In genomic region chr17:29491591-29492268, GRCm38 (mm10) we compare ENCODE assay signal across 9 mouse cellular contexts. TPM values are rescaled to one million over a fixed set of nuclear protein-coding genes. Genes with fewer than 3 reads are reported as not detected.
DNase-seq lines count a peak whose midpoint lies in the region; ATAC-seq and TF ChIP-seq lines count a peak whose summit lies in the region.
"Had no signal": no experiment of that assay in that cellular context is flagged by ENCODE, and none has a peak within 500 bp of the region (broad histone marks: within the 10 kb centered on the region; RNA-seq: fewer than 3 reads in every experiment).

No protein-coding gene starts in this region.

- TF ChIP-seq RAD21 in MEL (IDR thresholded peaks at IDR 0.05; ENCODE audit: low read depth, low read length), result no peak

- TF ChIP-seq POLR2A in MEL (IDR thresholded peaks at IDR 0.05; ENCODE audit: control insufficient read depth in 1 of 2, insufficient read depth in 1 of 2, low read depth in 1 of 2, low read length in 2 of 2, poor library complexity in 1 of 2), result no peak

- DNase-seq in MEL (ENCODE audit: low read depth, low spot score), result peak; percentile 65
- DNase-seq in adrenal gland, postnatal 4 days (ENCODE audit: low spot score in 2 of 2), result peak; percentile 42 to 54
- peak; percentile 50 for DNase-seq in heart, postnatal 0 days (ENCODE audit: low spot score)
- DNase-seq in kidney, postnatal 25 days, result peak; percentile 80 to 89
- DNase-seq in lung, postnatal 0 days (ENCODE audit: low spot score), result peak; percentile 70
- peak; percentile 67 for DNase-seq in retina, postnatal 1 day
- no peak for DNase-seq in c-Kit-positive CD71-positive TER-119-positive erythroid progenitor cells, embryonic 14.5 days (ENCODE audit: low spot score)

- peaks cover 29% of the 10 kb centered on the region for H3K79me2 ChIP-seq in MEL (ENCODE audit: control insufficient read depth, insufficient read depth, low read length, poor library complexity)

- no peaks in the 10 kb centered on the region for H3K27me3 ChIP-seq in MEL (ENCODE audit: control insufficient read depth in 1 of 2, insufficient read depth in 2 of 2, low read length in 2 of 2)
- H3K27me3 ChIP-seq in erythroblast, embryonic 14.5 days (ENCODE audit: control insufficient read depth), result no peaks in the 10 kb centered on the region; the same call in 1 of the 2 replicates
- H3K27me3 ChIP-seq in heart, postnatal 0 days (ENCODE audit: control insufficient read depth, insufficient read depth, low read length), result no peaks in the 10 kb centered on the region
- no peaks in the 10 kb centered on the region for H3K27me3 ChIP-seq in lung, postnatal 0 days (replicated peaks; ENCODE audit: insufficient read depth, low read length)

- H3K4me1 ChIP-seq in MEL (ENCODE audit: control insufficient read depth in 1 of 2, insufficient read depth in 2 of 2, low read length in 2 of 2), result peaks cover 0 to 17% of the 10 kb centered on the region in 2 experiments; a peak in 1 of 4 replicates
- peaks cover 62% of the 10 kb centered on the region for H3K4me1 ChIP-seq in erythroblast, embryonic 14.5 days (ENCODE audit: control insufficient read depth)
- H3K4me1 ChIP-seq in heart, postnatal 0 days (ENCODE audit: control insufficient read depth, insufficient read depth), result peaks cover 18% of the 10 kb centered on the region; the same call in 1 of the 2 replicates
- H3K4me1 ChIP-seq in lung, postnatal 0 days (ENCODE audit: insufficient read depth, low read depth, low read length), result no peaks in the 10 kb centered on the region

- H3K27ac ChIP-seq in MEL (ENCODE audit: control insufficient read depth, low read depth, low read length), result peak overlapping the region; percentile 72
- H3K27ac ChIP-seq in heart, postnatal 0 days (ENCODE audit: low read depth), result peak overlapping the region; percentile 98
- H3K27ac ChIP-seq in lung, postnatal 0 days (ENCODE audit: low read length), result peak overlapping the region; percentile 95

- peak overlapping the region; percentile 54 to 88 for H3K4me3 ChIP-seq in MEL (ENCODE audit: control insufficient read depth in 1 of 2, insufficient read depth in 1 of 2, low read depth in 2 of 2, low read length in 2 of 2)
- peak overlapping the region; percentile 79 for H3K4me3 ChIP-seq in erythroblast, embryonic 14.5 days (replicated peaks)
- H3K4me3 ChIP-seq in heart, postnatal 0 days (ENCODE audit: low read depth, low read length), result peak overlapping the region; percentile 98
- H3K4me3 ChIP-seq in lung, postnatal 0 days (ENCODE audit: low read depth, low read length), result peak overlapping the region; percentile 90

- whole genome bisulfite sequencing in heart, postnatal 0 days, result under 1% methylated on average over 48 of the region's 48 CpGs
- under 1% methylated on average over 48 of the region's 48 CpGs for WGBS in lung, postnatal 0 days

- H3K9me3 ChIP-seq in MEL (replicated peaks; ENCODE audit: insufficient read depth, low read length), result no peaks in the 10 kb centered on the region
- peaks cover 2% of the 10 kb centered on the region; the same call in 1 of the 2 replicates for H3K9me3 ChIP-seq in erythroblast, embryonic 14.5 days (ENCODE audit: control insufficient read depth, low read length)
- no peaks in the 10 kb centered on the region for H3K9me3 ChIP-seq in heart, postnatal 0 days (replicated peaks; ENCODE audit: control insufficient read depth, low read length)
- no peaks in the 10 kb centered on the region for H3K9me3 ChIP-seq in lung, postnatal 0 days (ENCODE audit: low read length)

- no peak for TF ChIP-seq CTCF in MEL (IDR thresholded peaks at IDR 0.05 in 2 of 3, conservative IDR thresholded peaks at IDR 0.05 in 1 of 3; ENCODE audit: control insufficient read depth in 1 of 3, insufficient read depth in 1 of 3, low read depth in 2 of 3, low read length in 3 of 3, poor library complexity in 1 of 3, severe bottlenecking in 1 of 3)
- TF ChIP-seq CTCF in heart, postnatal 0 days (IDR thresholded peaks at IDR 0.05; ENCODE audit: low read depth), result no peak
- no peak for TF ChIP-seq CTCF in lung, postnatal 0 days (IDR thresholded peaks at IDR 0.05)

- no peak for TF ChIP-seq EP300 in MEL (IDR thresholded peaks at IDR 0.05; ENCODE audit: low read depth in 1 of 2, low read length in 2 of 2)
- TF ChIP-seq EP300 in heart, postnatal 0 days (IDR thresholded peaks at IDR 0.05; ENCODE audit: low read depth), result no peak
- TF ChIP-seq EP300 in lung, postnatal 0 days (IDR thresholded peaks at IDR 0.05), result no peak; the same call in 1 of the 2 replicates

- no peak for ATAC-seq in heart, postnatal 0 days (ENCODE audit: insufficient read depth, low read depth)
- ATAC-seq in lung, postnatal 0 days, result no peak

- peak overlapping the region; percentile 90 for H3K9ac ChIP-seq in MEL (ENCODE audit: control insufficient read depth, low read depth, low read length, poor library complexity, severe bottlenecking)
- H3K9ac ChIP-seq in heart, postnatal 0 days (replicated peaks; ENCODE audit: low read depth, low read length), result peak overlapping the region; percentile 100
- H3K9ac ChIP-seq in lung, postnatal 0 days (replicated peaks; ENCODE audit: low read depth), result peak overlapping the region; percentile 93

- peaks cover 0 to 23% of the 10 kb centered on the region in 2 experiments; a peak in 2 of 4 replicates for H3K36me3 ChIP-seq in MEL (ENCODE audit: control insufficient read depth in 1 of 2, insufficient read depth in 2 of 2, low read length in 2 of 2)
- peaks cover 64% of the 10 kb centered on the region for H3K36me3 ChIP-seq in erythroblast, embryonic 14.5 days (ENCODE audit: control insufficient read depth)
- peaks cover 19% of the 10 kb centered on the region for H3K36me3 ChIP-seq in heart, postnatal 0 days (replicated peaks; ENCODE audit: control insufficient read depth, insufficient read depth, low read length)
- peaks cover 11% of the 10 kb centered on the region; the same call in 1 of the 2 replicates for H3K36me3 ChIP-seq in lung, postnatal 0 days (ENCODE audit: insufficient read depth, low read length)

- peak overlapping the region; percentile 68 for H3K4me2 ChIP-seq in heart, postnatal 0 days (ENCODE audit: low read depth, low read length)
- H3K4me2 ChIP-seq in lung, postnatal 0 days (replicated peaks; ENCODE audit: low read depth, low read length), result peak overlapping the region; percentile 84

TF ChIP-seq in MEL, 35 proteins besides CTCF, POLR2A, EP300 and RAD21:
- TF ChIP-seq JUND (IDR thresholded peaks at IDR 0.05; ENCODE audit: low read depth, low read length), result no peak
- peak; percentile 45 for TF ChIP-seq SIN3A (IDR thresholded peaks at IDR 0.05; ENCODE audit: low read length)
- TF ChIP-seq MAX (IDR thresholded peaks at IDR 0.05; ENCODE audit: low read length), result peak; percentile 0; the same call in 1 of the 2 replicates
- 0 out of 2 replicates have a peak, but pooled peaks have one; percentile 14 for TF ChIP-seq UBTF (IDR thresholded peaks at IDR 0.05; ENCODE audit: borderline replicate concordance, insufficient read depth, low read depth, low read length)
TF ChIP-seq in MEL: peak in this region for 3.

RNA-seq across cellular contexts. Expression of gene Pim1, which starts 1.2 kb away (rescaled TPM):
- 27.8 and 30.6 TPM in 2 replicates for total RNA-seq in MEL (2012; rRNA removed)
- polyA plus RNA-seq in MEL (2012; ENCODE audit: insufficient read depth in 1 of 2, insufficient read length in 2 of 2, low read depth in 1 of 2, low replicate concordance in 2 of 2, missing spikeins in 1 of 2), result 10 to 100 TPM in 1 of 2 experiments, not detected in 1; 52.1 TPM
- 10 to 100 TPM; 53.4 to 65.5 TPM for total RNA-seq in adrenal gland, postnatal 4 days (2021)
- polyA plus RNA-seq in erythroblast, embryonic 14.5 days (2012), result 72.6 and 76.6 TPM in 2 replicates
- total RNA-seq in heart, postnatal 0 days (2014; rRNA removed; ENCODE audit: low replicate concordance), result 58.4 and 81.0 TPM in 2 replicates
- 28.6 and 29.2 TPM in 2 replicates for polyA plus RNA-seq in heart, postnatal 0 days (2015; fragmentation: Nextera tagmentation; extraction: Ambion mirVana)
- 30.0 and 49.5 TPM in 2 replicates for polyA plus RNA-seq in lung, postnatal 0 days (2015; fragmentation: Nextera tagmentation; extraction: Ambion mirVana)

RNA-seq across cellular contexts. Expression of gene Gm17657, which starts 57.7 kb away (rescaled TPM):
- 0.31 and 0.88 TPM in 2 replicates for total RNA-seq in MEL (2012; rRNA removed)
- polyA plus RNA-seq in MEL (2012; ENCODE audit: insufficient read depth in 1 of 2, insufficient read length in 2 of 2, low read depth in 1 of 2, low replicate concordance in 2 of 2, missing spikeins in 1 of 2), result 1 to 10 TPM in 1 of 2 experiments, not detected in 1; 2.7 TPM
- total RNA-seq in adrenal gland, postnatal 4 days (2021), result not detected
- not detected in 2 replicates for polyA plus RNA-seq in erythroblast, embryonic 14.5 days (2012)
- not detected in 2 replicates for total RNA-seq in heart, postnatal 0 days (2014; rRNA removed; ENCODE audit: low replicate concordance)
- polyA plus RNA-seq in heart, postnatal 0 days (2015; fragmentation: Nextera tagmentation; extraction: Ambion mirVana), result not detected in 2 replicates
- polyA plus RNA-seq in lung, postnatal 0 days (2015; fragmentation: Nextera tagmentation; extraction: Ambion mirVana), result not detected in 2 replicates
- total RNA-seq: layer of hippocampus, adult 18-20 months had no signal

RNA-seq across cellular contexts. Expression of gene Tbc1d22b, which starts 57.9 kb away (rescaled TPM):
- total RNA-seq in MEL (2012; rRNA removed), result 8.0 and 9.4 TPM in 2 replicates
- polyA plus RNA-seq in MEL (2012; ENCODE audit: insufficient read depth in 1 of 2, insufficient read length in 2 of 2, low read depth in 1 of 2, low replicate concordance in 2 of 2, missing spikeins in 1 of 2), result 10 to 100 TPM; 30.7 to 53.8 TPM
- 10 to 100 TPM; 27.3 to 29.0 TPM for total RNA-seq in adrenal gland, postnatal 4 days (2021)
- polyA plus RNA-seq in erythroblast, embryonic 14.5 days (2012), result 0.99 and 1.1 TPM in 2 replicates
- 7.0 and 8.0 TPM in 2 replicates for total RNA-seq in heart, postnatal 0 days (2014; rRNA removed; ENCODE audit: low replicate concordance)
- polyA plus RNA-seq in heart, postnatal 0 days (2015; fragmentation: Nextera tagmentation; extraction: Ambion mirVana), result 5.3 and 5.5 TPM in 2 replicates
- polyA plus RNA-seq in lung, postnatal 0 days (2015; fragmentation: Nextera tagmentation; extraction: Ambion mirVana), result 5.9 and 6.7 TPM in 2 replicates
